Mouse (Mus musculus): ENCODE measurements around the gene Hist1h2ai. TPM values are rescaled to one million over a fixed set of nuclear protein-coding genes. Genes with fewer than 3 reads are reported as not detected.
"Not testable (repeated sequence)": the region's sequence is repeated elsewhere in the genome, so short reads cannot be mapped to it uniquely, and the experiment has no call there.

The Hist1h2ai gene
- polyA plus RNA-seq, 1 experiment from 2014 or later, result 3.5 TPM

DNA sequence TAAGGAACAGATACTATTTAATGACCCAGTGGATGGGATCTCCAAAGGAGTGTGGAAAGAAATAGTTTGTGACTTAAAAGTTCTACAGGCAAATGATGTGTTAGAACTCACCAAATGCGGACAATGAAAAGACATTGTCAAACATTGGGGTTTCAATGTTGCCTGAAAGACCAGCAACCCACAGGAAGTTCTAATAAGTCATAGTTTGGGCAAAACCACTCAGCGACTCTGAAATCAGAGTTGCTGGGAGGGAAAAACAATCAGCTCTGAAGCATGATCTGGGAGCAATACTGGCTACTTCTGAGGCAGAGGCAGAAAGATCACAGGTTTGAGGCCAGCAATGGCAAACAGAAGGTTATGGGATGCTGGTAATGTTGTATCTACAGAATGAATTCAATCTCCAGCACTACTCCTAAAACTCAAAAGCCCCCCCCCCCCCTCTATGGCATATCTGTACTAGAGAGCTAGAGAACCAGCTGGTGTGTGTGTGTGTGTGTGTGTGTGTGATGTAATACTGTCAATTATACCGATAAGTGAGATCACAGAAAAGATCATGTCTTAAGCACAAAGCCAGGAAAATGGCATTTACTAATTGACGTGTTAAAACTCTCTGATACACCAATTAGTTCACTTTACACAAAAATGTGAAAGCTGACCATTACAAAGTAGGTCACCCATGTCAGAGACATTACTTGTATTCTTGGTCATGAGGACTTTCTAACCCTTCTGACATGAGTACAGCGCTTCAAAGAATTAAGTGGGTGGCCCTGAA lies 33.4 kb downstream of the Hist1h2ai start:
- Histone ChIP-seq H3K36me3 (ENCODE audit: control insufficient read depth, insufficient read depth, low read length) (no peaks in the 10 kb centered on the region), H3K4me3 (ENCODE audit: low read depth, low read length) (peak overlapping the region; percentile 43), H3K9me3 (replicated peaks; ENCODE audit: control insufficient read depth, low read length, poor library complexity, severe bottlenecking) (no peaks in the 10 kb centered on the region), H3K4me1 (ENCODE audit: control insufficient read depth, insufficient read depth, low read length) (peaks cover 24% of the 10 kb centered on the region), H3K9ac (ENCODE audit: low read depth, low read length) (peak overlapping the region; percentile 63), H3K27ac (ENCODE audit: low read length) (peak overlapping the region; percentile 86), H3K27me3 (ENCODE audit: control insufficient read depth, insufficient read depth, low read depth, low read length) (no peaks in the 10 kb centered on the region), H3K4me2 (ENCODE audit: low read length) (peak overlapping the region; percentile 81)
- no peak for ATAC-seq
- 5% methylated on average over 5 of the region's 5 CpGs for WGBS

GRCm38 (mm10) chr13:21750159-21751017 lies 34.2 kb downstream of the Hist1h2ai start, which contains the start of gene Hist1h4k:
TSS of gene Hist1h4k (minus strand) at chr13:21750505.
- under 1% methylated on average over 39 of the region's 56 CpGs for WGBS
- ATAC-seq, result peak; percentile 86
- Histone ChIP-seq H3K4me2 (ENCODE audit: low read length) (peak within 1 kb of the TSS; percentile 81), H3K9ac (ENCODE audit: low read depth, low read length) (peak within 1 kb of the TSS; percentile 63), H3K4me3 (ENCODE audit: low read depth, low read length) (peak within 1 kb of the TSS; percentile 43), H3K4me1 (ENCODE audit: control insufficient read depth, insufficient read depth, low read length) (peaks cover 28% of the 10 kb centered on the region), H3K27ac (ENCODE audit: low read length) (peak within 1 kb of the TSS; percentile 86)
- not testable (repeated sequence) for H3K9me3 ChIP-seq (replicated peaks; ENCODE audit: control insufficient read depth, low read length, poor library complexity, severe bottlenecking); H3K36me3 ChIP-seq (ENCODE audit: control insufficient read depth, insufficient read depth, low read length); H3K27me3 ChIP-seq (ENCODE audit: control insufficient read depth, insufficient read depth, low read depth, low read length)

- H3K27ac ChIP-seq (ENCODE audit: low read length), result no peak overlapping the region
Measured at GRCm38 (mm10) chr13:21751417-21751816, 35.2 kb downstream of the Hist1h2ai start.

GRCm38 (mm10) chr13:21751827-21752226 lies 35.6 kb downstream of the Hist1h2ai start:
- Histone ChIP-seq H3K27ac (ENCODE audit: low read length) (no peak overlapping the region), H3K4me3 (ENCODE audit: low read depth, low read length) (no peak overlapping the region), H3K36me3 (ENCODE audit: control insufficient read depth, insufficient read depth, low read length) (no peaks in the 10 kb centered on the region), H3K4me1 (ENCODE audit: control insufficient read depth, insufficient read depth, low read length) (peaks cover 28% of the 10 kb centered on the region), H3K9me3 (replicated peaks; ENCODE audit: control insufficient read depth, low read length, poor library complexity, severe bottlenecking) (no peaks in the 10 kb centered on the region), H3K27me3 (ENCODE audit: control insufficient read depth, insufficient read depth, low read depth, low read length) (no peaks in the 10 kb centered on the region), H3K4me2 (ENCODE audit: low read length) (no peak overlapping the region), H3K9ac (ENCODE audit: low read depth, low read length) (no peak overlapping the region)
- WGBS, result 75% methylated on average over 3 of the region's 3 CpGs
- ATAC-seq, result no peak

More at GRCm38 (mm10) chr13:21751417-21751816, 35.2 kb downstream of the Hist1h2ai start:
- Histone ChIP-seq H3K9ac (ENCODE audit: low read depth, low read length) (no peak overlapping the region), H3K27me3 (ENCODE audit: control insufficient read depth, insufficient read depth, low read depth, low read length) (no peaks in the 10 kb centered on the region), H3K9me3 (replicated peaks; ENCODE audit: control insufficient read depth, low read length, poor library complexity, severe bottlenecking) (no peaks in the 10 kb centered on the region), H3K4me1 (ENCODE audit: control insufficient read depth, insufficient read depth, low read length) (peaks cover 28% of the 10 kb centered on the region), H3K4me3 (ENCODE audit: low read depth, low read length) (no peak overlapping the region), H3K36me3 (ENCODE audit: control insufficient read depth, insufficient read depth, low read length) (no peaks in the 10 kb centered on the region), H3K4me2 (ENCODE audit: low read length) (no peak overlapping the region)
- ATAC-seq, result no peak

- H3K9ac ChIP-seq (ENCODE audit: low read depth, low read length), result no peak overlapping the region
- H3K4me1 ChIP-seq (ENCODE audit: control insufficient read depth, insufficient read depth, low read length), result peaks cover 26% of the 10 kb centered on the region
- no peak overlapping the region for H3K27ac ChIP-seq (ENCODE audit: low read length)
- H3K9me3 ChIP-seq (replicated peaks; ENCODE audit: control insufficient read depth, low read length, poor library complexity, severe bottlenecking), result no peaks in the 10 kb centered on the region
- H3K36me3 ChIP-seq (ENCODE audit: control insufficient read depth, insufficient read depth, low read length), result no peaks in the 10 kb centered on the region
- no peaks in the 10 kb centered on the region for H3K27me3 ChIP-seq (ENCODE audit: control insufficient read depth, insufficient read depth, low read depth, low read length)
- H3K4me2 ChIP-seq (ENCODE audit: low read length), result no peak overlapping the region
- 41% methylated on average over 3 of the region's 3 CpGs for WGBS
- no peak overlapping the region for H3K4me3 ChIP-seq (ENCODE audit: low read depth, low read length)
- no peak for ATAC-seq
Measured at GRCm38 (mm10) chr13:21752356-21752755, 36.1 kb downstream of the Hist1h2ai start.

DNA sequence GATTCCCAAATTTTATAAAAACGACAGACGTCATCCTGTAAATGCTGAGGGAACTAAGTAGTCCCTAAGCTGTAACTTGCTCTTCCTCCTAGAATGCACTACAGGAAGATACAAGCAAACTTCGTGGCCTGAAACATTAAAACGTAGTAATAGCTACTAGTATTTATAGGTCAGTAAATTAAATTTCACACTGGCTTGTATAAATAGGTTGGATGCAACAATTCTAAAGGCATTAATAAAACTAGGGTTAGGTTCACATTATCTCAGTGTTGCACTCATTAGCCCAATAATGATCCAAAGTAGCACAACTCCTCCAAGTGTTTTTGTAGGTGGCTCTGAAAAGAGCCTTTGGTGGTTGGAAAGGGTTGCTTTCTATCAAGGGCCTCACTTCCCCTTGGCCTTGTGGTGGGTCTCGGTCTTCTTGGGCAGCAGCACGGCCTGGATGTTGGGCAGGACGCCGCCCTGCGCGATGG lies 36.9 kb downstream of the Hist1h2ai start:
- Histone ChIP-seq H3K4me2 (ENCODE audit: low read length) (peak overlapping the region; percentile 82), H3K27me3 (ENCODE audit: control insufficient read depth, insufficient read depth, low read depth, low read length) (no peaks in the 10 kb centered on the region), H3K9ac (ENCODE audit: low read depth, low read length) (peak overlapping the region; percentile 66), H3K4me1 (ENCODE audit: control insufficient read depth, insufficient read depth, low read length) (peaks cover 23% of the 10 kb centered on the region), H3K9me3 (replicated peaks; ENCODE audit: control insufficient read depth, low read length, poor library complexity, severe bottlenecking) (no peaks in the 10 kb centered on the region), H3K36me3 (ENCODE audit: control insufficient read depth, insufficient read depth, low read length) (no peaks in the 10 kb centered on the region), H3K4me3 (ENCODE audit: low read depth, low read length) (peak overlapping the region; percentile 44), H3K27ac (ENCODE audit: low read length) (peak overlapping the region; percentile 93)
- WGBS, result 2% methylated on average over 7 of the region's 10 CpGs
- no peak for ATAC-seq

DNA sequence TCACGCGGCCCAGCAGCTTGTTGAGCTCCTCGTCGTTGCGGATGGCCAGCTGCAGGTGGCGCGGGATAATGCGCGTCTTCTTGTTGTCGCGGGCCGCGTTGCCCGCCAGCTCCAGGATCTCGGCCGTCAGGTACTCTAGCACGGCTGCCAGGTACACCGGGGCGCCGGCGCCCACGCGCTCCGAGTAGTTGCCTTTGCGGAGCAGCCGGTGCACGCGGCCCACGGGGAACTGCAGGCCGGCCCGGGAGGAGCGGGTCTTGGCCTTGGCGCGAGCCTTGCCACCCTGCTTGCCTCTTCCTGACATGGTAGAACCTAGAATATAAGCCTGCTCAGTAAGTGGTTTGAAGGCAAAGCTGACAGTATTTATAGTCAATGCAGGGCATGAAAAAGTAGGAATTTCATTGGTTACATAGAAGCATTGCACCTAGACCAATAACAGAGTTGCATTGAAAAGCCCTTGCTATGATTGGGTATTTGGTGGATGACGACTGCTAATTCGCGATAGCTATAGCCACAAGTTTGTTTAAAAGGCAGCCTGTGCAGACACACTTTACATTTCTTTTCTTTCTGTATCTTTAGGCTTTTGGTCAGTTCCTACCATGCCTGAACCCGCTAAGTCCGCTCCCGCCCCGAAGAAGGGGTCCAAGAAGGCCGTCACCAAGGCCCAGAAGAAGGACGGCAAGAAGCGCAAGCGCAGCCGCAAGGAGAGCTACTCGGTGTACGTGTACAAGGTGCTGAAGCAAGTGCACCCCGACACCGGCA lies 37.5 kb downstream of the Hist1h2ai start, which contains the start of the genes Hist1h2ak and Hist1h2bn:
Gene Hist1h2ak, minus strand, starts transcription at position 304 of the 762 bp plus-strand sequence.
Gene Hist1h2bn, plus strand, starts transcription at position 600 of the 762 bp plus-strand sequence.
- Histone ChIP-seq H3K4me3 (ENCODE audit: low read depth, low read length) (peak within 1 kb of the TSS; percentile 44), H3K27ac (ENCODE audit: low read length) (peak within 1 kb of the TSS; percentile 93), H3K9ac (ENCODE audit: low read depth, low read length) (peak within 1 kb of the TSS; percentile 66), H3K4me1 (ENCODE audit: control insufficient read depth, insufficient read depth, low read length) (peaks cover 20% of the 10 kb centered on the region), H3K4me2 (ENCODE audit: low read length) (peak within 1 kb of the TSS; percentile 82)
- not testable (repeated sequence) for H3K9me3 ChIP-seq (replicated peaks; ENCODE audit: control insufficient read depth, low read length, poor library complexity, severe bottlenecking); H3K36me3 ChIP-seq (ENCODE audit: control insufficient read depth, insufficient read depth, low read length); H3K27me3 ChIP-seq (ENCODE audit: control insufficient read depth, insufficient read depth, low read depth, low read length)
- peak; percentile 97 for ATAC-seq
- under 1% methylated on average over 45 of the region's 50 CpGs for WGBS

- not testable (repeated sequence) for H3K27me3 ChIP-seq (ENCODE audit: control insufficient read depth, insufficient read depth, low read depth, low read length); H3K36me3 ChIP-seq (ENCODE audit: control insufficient read depth, insufficient read depth, low read length); H3K9me3 ChIP-seq (replicated peaks; ENCODE audit: control insufficient read depth, low read length, poor library complexity, severe bottlenecking)
- peak; percentile 11; the same call in 1 of the 2 replicates for ATAC-seq
- Histone ChIP-seq H3K4me1 (ENCODE audit: control insufficient read depth, insufficient read depth, low read length) (peaks cover 14% of the 10 kb centered on the region), H3K9ac (ENCODE audit: low read depth, low read length) (peak overlapping the region; percentile 54), H3K4me3 (ENCODE audit: low read depth, low read length) (peak overlapping the region; percentile 44), H3K27ac (ENCODE audit: low read length) (peak overlapping the region; percentile 75), H3K4me2 (ENCODE audit: low read length) (peak overlapping the region; percentile 82)
- WGBS, result under 1% methylated on average over 19 of the region's 26 CpGs
Measured at GRCm38 (mm10) chr13:21754294-21755001, 38.2 kb downstream of the Hist1h2ai start.

All from midbrain, embryonic 16.5 days (tissue).